16 mouse cellular contexts compared by ENCODE assay signal in genomic region chr5:132882291-132882690, GRCm38 (mm10).
DNase-seq lines count a peak whose midpoint lies in the region; ATAC-seq and TF ChIP-seq lines count a peak whose summit lies in the region.
"Had no signal": no experiment of that assay in that cellular context is flagged by ENCODE, and none has a peak within 500 bp of the region (broad histone marks: within the 10 kb centered on the region; RNA-seq: fewer than 3 reads in every experiment).

No protein-coding gene starts in this region.

- no peak overlapping the region for H3K4me3 ChIP-seq in gastrocnemius, adult 2 months
- H3K4me3 ChIP-seq in limb, embryonic 14.5 days (replicated peaks; ENCODE audit: low read length) = no peak overlapping the region
- no peak overlapping the region for H3K4me3 ChIP-seq in limb, embryonic 10.5 days
- no peak overlapping the region for H3K4me3 ChIP-seq in forebrain, embryonic 15.5 days
- H3K4me3 ChIP-seq: embryonic facial prominence, embryonic 10.5 days; hindbrain, embryonic 15.5 days; midbrain, embryonic 15.5 days; neural tube, embryonic 12.5 days had no signal

- no peaks in the 10 kb centered on the region for H3K36me3 ChIP-seq in limb, embryonic 14.5 days (ENCODE audit: control insufficient read depth, insufficient read depth, low read length)
- no peaks in the 10 kb centered on the region for H3K36me3 ChIP-seq in limb, embryonic 10.5 days
- no peaks in the 10 kb centered on the region for H3K36me3 ChIP-seq in forebrain, embryonic 15.5 days
- H3K36me3 ChIP-seq: embryonic facial prominence, embryonic 10.5 days; hindbrain, embryonic 15.5 days; midbrain, embryonic 15.5 days; neural tube, embryonic 12.5 days had no signal

- peaks cover 3% of the 10 kb centered on the region; the same call in 1 of the 2 replicates for H3K4me1 ChIP-seq in limb, embryonic 14.5 days (ENCODE audit: control insufficient read depth, insufficient read depth, low read length)
- H3K4me1 ChIP-seq in limb, embryonic 10.5 days = no peaks in the 10 kb centered on the region
- H3K4me1 ChIP-seq in forebrain, embryonic 15.5 days = no peaks in the 10 kb centered on the region
- H3K4me1 ChIP-seq: embryonic facial prominence, embryonic 10.5 days; hindbrain, embryonic 15.5 days; midbrain, embryonic 15.5 days; neural tube, embryonic 12.5 days had no signal

- no peak for TF ChIP-seq POLR2A in limb, embryonic 14.5 days (IDR thresholded peaks at IDR 0.05; ENCODE audit: borderline replicate concordance, extremely low read depth, insufficient read depth, insufficient read length)

- no peak overlapping the region for H3K27ac ChIP-seq in gastrocnemius, adult 2 months
- no peak overlapping the region for H3K27ac ChIP-seq in limb, embryonic 14.5 days (replicated peaks; ENCODE audit: low read depth, low read length)
- H3K27ac ChIP-seq in limb, embryonic 10.5 days = no peak overlapping the region
- H3K27ac ChIP-seq in forebrain, embryonic 15.5 days (replicated peaks) = no peak overlapping the region
- H3K27ac ChIP-seq: embryonic facial prominence, embryonic 10.5 days; hindbrain, embryonic 15.5 days; midbrain, embryonic 15.5 days; neural tube, embryonic 12.5 days had no signal

- intact Hi-C loops in gastrocnemius, adult 2 months (cut with DNase I) = no loop called here

- H3K9ac ChIP-seq in limb, embryonic 14.5 days (ENCODE audit: low read depth, low read length, severe bottlenecking) = no peak overlapping the region
- H3K9ac ChIP-seq in forebrain, embryonic 15.5 days (replicated peaks) = no peak overlapping the region
- H3K9ac ChIP-seq: hindbrain, embryonic 15.5 days; midbrain, embryonic 15.5 days; neural tube, embryonic 12.5 days had no signal

- TF ChIP-seq CTCF in gastrocnemius, adult 2 months (IDR thresholded peaks at IDR 0.05) = no peak

- H3K27me3 ChIP-seq in limb, embryonic 14.5 days (ENCODE audit: control insufficient read depth, insufficient read depth, low read length) = no peaks in the 10 kb centered on the region
- H3K27me3 ChIP-seq in limb, embryonic 10.5 days (ENCODE audit: low read depth, poor library complexity, severe bottlenecking) = peaks cover 6% of the 10 kb centered on the region; the same call in 1 of the 2 replicates
- H3K27me3 ChIP-seq in forebrain, embryonic 15.5 days = no peaks in the 10 kb centered on the region
- H3K27me3 ChIP-seq: hindbrain, embryonic 15.5 days; midbrain, embryonic 15.5 days; neural tube, embryonic 12.5 days had no signal

- no peak overlapping the region for H3K4me2 ChIP-seq in limb, embryonic 14.5 days (replicated peaks; ENCODE audit: low read depth, low read length, severe bottlenecking)
- no peak overlapping the region for H3K4me2 ChIP-seq in forebrain, embryonic 15.5 days (replicated peaks)
- H3K4me2 ChIP-seq: hindbrain, embryonic 15.5 days; liver, embryonic 11.5 days; midbrain, embryonic 15.5 days; neural tube, embryonic 12.5 days had no signal

- 55% methylated on average over 3 of the region's 3 CpGs for WGBS in limb, embryonic 14.5 days
- WGBS in limb, embryonic 10.5 days = 87% methylated on average over 3 of the region's 3 CpGs
- 78% methylated on average over 3 of the region's 3 CpGs for WGBS in forebrain, embryonic 15.5 days

- no peak; the same call in 1 of the 2 replicates for ATAC-seq in limb, embryonic 14.5 days (ENCODE audit: low FRiP score, low read depth)
- ATAC-seq in forebrain, embryonic 15.5 days (replicated peaks) = no peak
- ATAC-seq: midbrain, embryonic 15.5 days had no signal

- peak; percentile 28 for DNase-seq in gastrocnemius, adult 2 months
- DNase-seq in gastrocnemius, adult 18-20 months (ENCODE audit: low spot score) = no peak
- peak; percentile 47 for DNase-seq in limb, embryonic 14.5 days (ENCODE audit: low spot score)
- no peak for DNase-seq in limb, embryonic 10.5 days (ENCODE audit: low spot score)
- peak; percentile 67 for DNase-seq in brain, adult 2 months (ENCODE audit: low read depth, low spot score)
- peak; percentile 76 to 84 for DNase-seq in cerebellum, postnatal 25 days
- no peak for DNase-seq in layer of hippocampus, postnatal 36 days
- DNase-seq: adrenal gland, postnatal 14 days; kidney, adult 11 months; thymus, adult 18-20 months had no signal

- no peaks in the 10 kb centered on the region for H3K9me3 ChIP-seq in limb, embryonic 14.5 days (ENCODE audit: control insufficient read depth, low read length)
- H3K9me3 ChIP-seq in limb, embryonic 10.5 days (replicated peaks) = no peaks in the 10 kb centered on the region
- H3K9me3 ChIP-seq in forebrain, embryonic 15.5 days = no peaks in the 10 kb centered on the region
- H3K9me3 ChIP-seq: embryonic facial prominence, embryonic 10.5 days; hindbrain, embryonic 15.5 days; midbrain, embryonic 15.5 days; neural tube, embryonic 12.5 days had no signal

Comparison
In these comparisons a context has a peak if more than half of its experiments do, and no peak if none do; other contexts are left out.
1. DNase-seq: peak in gastrocnemius, adult 2 months (single experiment), limb, embryonic 14.5 days (single experiment), brain, adult 2 months (single experiment) and cerebellum, postnatal 25 days (2 of 2); none in gastrocnemius, adult 18-20 months (single experiment), limb, embryonic 10.5 days (single experiment) and layer of hippocampus, postnatal 36 days (0 of 2).